Mouse (Mus musculus) leukemia stem cell, adult 10-12 weeks (primary cell): ENCODE data around the gene Gnai3. TPM values are rescaled to one million over a fixed set of nuclear protein-coding genes. Genes with fewer than 3 reads are reported as not detected.

Experiments
- polyA plus RNA-seq: library from polyadenylated mRNA; stranded (reverse); fragments of >175 nt; gene quantifications from 2 replicates; pipeline ENCODE4 v1.2.3, GENCODE M21; 2012; ENCODE audit warnings: low replicate concordance

Gene Gnai3
- 5.1 and 5.2 TPM in 2 replicates for polyA plus RNA-seq

DNA sequence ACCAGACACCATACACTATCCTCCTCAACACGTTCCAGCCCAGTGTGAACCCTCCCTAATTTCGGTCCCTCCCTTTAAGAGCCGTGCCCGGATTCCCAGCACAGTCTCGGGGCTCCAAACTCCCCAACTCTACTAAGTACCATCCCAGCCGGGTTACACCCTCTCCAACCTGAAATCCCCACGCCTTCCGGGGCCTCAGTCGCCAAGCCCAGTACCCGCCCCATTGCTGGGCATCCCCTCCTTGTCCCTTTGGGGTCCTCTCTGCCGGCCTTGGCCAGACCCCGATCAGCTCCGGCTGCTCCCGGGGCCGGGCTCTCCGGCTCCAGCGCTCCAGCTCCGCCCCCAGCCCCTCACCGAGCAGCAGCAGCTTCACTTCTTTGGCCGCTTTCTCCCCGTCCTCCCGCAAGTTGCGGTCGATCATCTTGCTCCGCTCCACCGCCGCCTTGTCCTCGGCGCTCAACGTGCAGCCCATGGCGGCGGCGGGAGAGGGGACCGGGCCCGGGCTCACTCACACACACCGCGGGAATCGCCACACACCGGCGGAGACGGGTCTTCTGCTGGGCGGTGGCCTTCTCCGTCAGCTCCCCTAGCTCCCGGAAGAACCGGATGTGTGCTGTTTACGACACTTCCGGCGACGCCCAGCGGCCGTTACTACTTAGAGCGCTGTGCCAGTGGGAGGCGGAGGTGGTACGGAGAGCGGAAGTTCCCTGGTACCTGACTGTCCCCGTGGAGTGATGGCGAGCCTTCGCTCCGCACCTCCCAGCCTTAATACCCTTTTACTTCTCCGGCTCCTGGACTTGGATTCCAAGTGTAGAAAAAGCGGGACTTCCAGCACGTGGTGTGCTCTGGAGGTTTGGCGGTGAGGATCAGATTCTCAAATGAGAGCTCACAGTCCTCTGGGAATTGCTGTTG, at the start of gene Gnai3:
Gene Gnai3, minus strand, starts transcription at position 613 of the 912 bp plus-strand sequence.

DNA sequence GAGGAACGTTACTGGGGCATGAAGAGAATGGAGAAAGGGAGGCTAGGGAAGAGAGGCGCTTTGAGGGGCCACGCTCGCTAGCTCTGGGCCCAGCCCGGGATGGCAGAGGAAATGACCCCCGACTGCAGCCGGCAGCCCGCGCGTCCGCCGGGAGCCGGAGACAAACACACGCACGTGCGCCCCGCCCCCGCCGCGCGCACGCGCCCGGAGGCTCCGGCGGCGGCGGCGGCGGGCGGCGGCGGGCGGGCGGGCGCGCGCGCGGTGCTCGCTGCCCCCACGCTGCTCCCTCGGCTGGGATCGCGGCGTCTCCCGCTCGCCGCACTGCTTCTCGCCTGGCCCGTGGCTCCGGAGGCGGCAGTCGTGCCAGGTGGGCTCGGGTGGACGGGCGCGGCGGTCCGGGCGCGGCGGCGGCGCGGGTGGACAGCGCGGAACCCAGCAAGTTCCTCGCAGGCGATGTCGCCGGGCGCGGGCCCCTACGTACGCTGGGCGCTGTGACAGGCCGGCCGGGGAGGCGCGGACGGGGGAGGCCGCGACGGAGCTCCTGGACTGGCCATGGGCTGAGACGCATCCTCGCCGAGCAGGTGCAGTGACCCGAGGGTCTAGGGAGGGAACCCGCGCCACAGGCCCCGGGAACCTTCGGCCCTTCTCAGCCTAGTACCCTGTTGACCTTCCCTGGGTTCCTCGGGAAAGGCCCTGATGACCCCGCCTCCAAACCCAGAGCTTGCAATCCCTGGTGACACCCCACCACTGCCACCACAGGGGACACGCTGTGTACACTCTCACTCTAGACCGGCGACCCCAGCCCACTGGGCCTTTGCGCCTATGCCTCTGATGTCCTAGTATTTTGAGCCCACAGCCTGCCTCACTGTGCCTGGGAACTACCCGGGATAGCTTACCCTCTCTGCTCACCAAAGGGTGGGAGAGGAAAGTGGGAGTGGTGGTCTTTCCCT, 40.4 kb upstream of the Gnai3 start, which contains the start of gene Amigo1:
Gene Amigo1, plus strand, starts transcription at position 238 of the 950 bp plus-strand sequence.

DNA sequence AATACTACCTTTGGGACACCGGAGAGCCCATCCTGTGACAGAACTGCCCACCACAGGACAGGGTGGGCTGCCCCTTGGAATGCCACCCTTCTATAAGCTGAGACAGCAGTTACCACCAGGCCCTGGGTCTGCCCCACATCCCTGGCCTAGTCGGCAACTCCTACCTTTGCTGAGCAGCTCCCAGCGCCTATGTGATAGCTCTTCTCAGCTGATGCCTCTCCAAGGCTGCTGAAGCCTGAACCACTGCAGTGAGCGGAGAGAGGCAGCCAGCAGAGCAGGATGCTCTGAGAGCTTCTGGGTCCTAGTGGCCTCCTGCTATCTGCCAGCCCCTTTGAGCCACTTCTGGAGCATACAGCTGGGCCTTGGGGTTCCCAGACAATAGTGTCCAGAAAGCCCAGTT, 8.7 kb upstream of the Gnai3 start, which contains the start of gene Gpr61:
Gene Gpr61, minus strand, starts transcription at position 227 of the 400 bp plus-strand sequence.

DNA sequence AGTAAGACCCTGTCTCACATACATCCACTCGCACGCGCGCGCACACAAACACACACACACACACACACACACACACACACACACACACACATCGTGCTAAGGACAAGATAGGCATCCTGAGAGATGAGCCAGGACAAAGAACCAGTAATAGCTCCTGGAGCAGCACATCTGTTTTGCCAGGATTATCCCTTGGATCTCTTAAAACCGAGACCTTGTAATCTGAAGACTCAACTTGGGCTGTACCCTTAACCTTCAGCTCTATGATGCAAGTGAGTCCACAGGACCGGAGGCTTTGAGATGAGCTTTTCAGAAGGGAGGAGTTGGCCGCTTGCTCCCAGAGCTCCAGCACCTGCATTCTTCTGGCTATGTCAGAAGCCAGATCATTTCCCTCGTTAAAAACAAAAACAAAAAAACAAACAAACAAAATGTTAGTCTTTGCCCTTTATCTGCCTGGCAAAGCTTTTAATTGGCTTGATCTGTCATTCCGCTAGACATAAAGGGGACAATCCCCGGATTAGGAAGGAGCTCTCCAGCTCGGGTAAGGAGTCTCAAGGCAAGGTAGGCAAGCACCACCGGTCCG, 53.3 kb downstream of the Gnai3 start, which contains the start of gene Gnat2:
Gene Gnat2, plus strand, starts transcription at position 254 of the 580 bp plus-strand sequence.

DNA sequence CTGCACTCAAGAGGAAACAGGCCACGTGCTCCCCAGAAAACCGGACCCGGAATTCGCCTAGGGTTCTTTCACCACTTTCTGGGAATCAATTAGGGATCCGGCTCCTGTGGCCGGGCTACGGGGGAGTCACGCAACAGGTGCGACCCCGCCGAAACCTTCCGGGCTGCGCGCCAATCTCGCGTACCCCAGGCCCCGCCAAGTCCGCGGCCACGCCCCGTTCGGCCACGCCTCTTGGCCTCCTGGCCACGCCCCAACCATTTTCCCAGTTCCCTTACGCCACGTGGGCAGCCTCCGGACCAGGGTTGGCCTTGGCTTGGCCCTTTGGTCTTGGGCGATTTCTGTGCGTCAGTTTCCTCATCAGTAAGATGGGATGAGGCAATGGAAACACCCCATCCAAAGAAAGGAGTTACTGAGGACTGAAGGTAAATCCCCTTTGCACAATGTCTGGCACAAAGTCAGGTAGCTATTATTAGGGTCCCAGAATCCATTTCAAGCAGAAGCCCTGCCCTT, 59.4 kb downstream of the Gnai3 start, which contains the start of gene Ampd2:
Gene Ampd2, minus strand, starts transcription at position 182 of the 510 bp plus-strand sequence.

Other genes with a start within 250 kb of the Gnai3 start
- gene Gstm7, start 214.3 kb downstream of the Gnai3 start, polyA plus RNA-seq: 0.51 TPM in 1 of 2 replicates, not detected in the other
- gene Gstm6, start 202.4 kb downstream of the Gnai3 start, polyA plus RNA-seq: not detected in 2 replicates
- not detected in 2 replicates for gene Gstm3, start 176.9 kb downstream of the Gnai3 start, polyA plus RNA-seq
- gene Gstm2, start 159.7 kb downstream of the Gnai3 start, polyA plus RNA-seq: 0.40 TPM in 1 of 2 replicates, not detected in the other
- gene Gstm1, start 128.2 kb downstream of the Gnai3 start, polyA plus RNA-seq: 27.7 and 72.8 TPM in 2 replicates
- 0.34 and 0.51 TPM in 2 replicates for gene Gstm4, start 101.3 kb downstream of the Gnai3 start, polyA plus RNA-seq
- gene Ampd2, start 59.5 kb downstream of the Gnai3 start, polyA plus RNA-seq: 64.7 and 77.9 TPM in 2 replicates
- 0.16 TPM in 1 of 2 replicates, not detected in the other for gene Gnat2, start 53.4 kb downstream of the Gnai3 start, polyA plus RNA-seq
- not detected in 2 replicates for gene Gpr61, start 8.7 kb upstream of the Gnai3 start, polyA plus RNA-seq
- 1.5 and 3.8 TPM in 2 replicates for gene Amigo1, start 40.2 kb upstream of the Gnai3 start, polyA plus RNA-seq
- gene Cyb561d1, start 55.1 kb upstream of the Gnai3 start, polyA plus RNA-seq: 2.9 and 8.8 TPM in 2 replicates
- gene Atxn7l2, start 64.8 kb upstream of the Gnai3 start, polyA plus RNA-seq: 9.1 and 20.2 TPM in 2 replicates
- gene Sypl2, start 80.5 kb upstream of the Gnai3 start, polyA plus RNA-seq: not detected in 2 replicates
- gene Psma5, start 110.8 kb upstream of the Gnai3 start, polyA plus RNA-seq: 2.5 and 4.8 TPM in 2 replicates
- gene Sort1, start 137.9 kb upstream of the Gnai3 start, polyA plus RNA-seq: 1.9 and 4.9 TPM in 2 replicates
- not detected in 2 replicates for gene Mybphl, start 218.8 kb upstream of the Gnai3 start, polyA plus RNA-seq
- 64.2 and 72.0 TPM in 2 replicates for gene Psrc1, start 237.7 kb upstream of the Gnai3 start, polyA plus RNA-seq